Mouse (Mus musculus): ENCODE data around the gene Ubr7. TPM values are rescaled to one million over a fixed set of nuclear protein-coding genes. Genes with fewer than 3 reads are reported as not detected.

Gene Ubr7
- total RNA-seq (2021): 10 to 100 TPM; 24.4 to 25.3 TPM

- DNase-seq (ENCODE audit: low spot score): peak; percentile 94
- intact Hi-C loops (cut with DNase I): loop anchor here (2.0 kb wide), 2 partner anchors 15 to 121 kb away; partner anchors contain the start of genes Btbd7, Moap1 and Tmem251
Observed at GRCm38 (mm10) chr12:102757689-102758402, at the start of gene Ubr7, which contains the start of the genes Gm28051 and Gon7. TSS of gene Ubr7 (plus strand) at chr12:102757967. TSS of gene Gm28051 (minus strand) at chr12:102757765. TSS of gene Gon7 (minus strand) at chr12:102757803.

- intact Hi-C loops (cut with DNase I): no loop called here
Observed at GRCm38 (mm10) chr12:102708220-102708619, 49.5 kb upstream of the Ubr7 start.

GRCm38 (mm10) chr12:102709896-102710295 lies 47.9 kb upstream of the Ubr7 start:
- intact Hi-C loops (cut with DNase I): no loop called here

More at GRCm38 (mm10) chr12:102708220-102708619, 49.5 kb upstream of the Ubr7 start:
- DNase-seq (ENCODE audit: low spot score): no peak

GRCm38 (mm10) chr12:102710851-102711375 lies 46.9 kb upstream of the Ubr7 start:
- intact Hi-C loops (cut with DNase I): no loop called here
- DNase-seq (ENCODE audit: low spot score): no peak

More at GRCm38 (mm10) chr12:102709896-102710295, 47.9 kb upstream of the Ubr7 start:
- DNase-seq (ENCODE audit: low spot score): no peak

GRCm38 (mm10) chr12:102713153-102713865 lies 44.5 kb upstream of the Ubr7 start:
- no peak for DNase-seq (ENCODE audit: low spot score)
- intact Hi-C loops (cut with DNase I): no loop called here

- no peak for DNase-seq (ENCODE audit: low spot score)
- intact Hi-C loops (cut with DNase I): no loop called here
Observed at GRCm38 (mm10) chr12:102714116-102714515, 43.7 kb upstream of the Ubr7 start.

- no peak for DNase-seq (ENCODE audit: low spot score)
- intact Hi-C loops (cut with DNase I): loop anchor here (5.0 kb wide), 1 partner anchor 193 kb away; no protein-coding TSS in a partner anchor
Observed at GRCm38 (mm10) chr12:102714654-102715395, 42.9 kb upstream of the Ubr7 start.

GRCm38 (mm10) chr12:102719552-102720315 lies 38.0 kb upstream of the Ubr7 start:
- no peak for DNase-seq (ENCODE audit: low spot score)
- intact Hi-C loops (cut with DNase I): loop anchor here (5.0 kb wide), 1 partner anchor 197 kb away; no protein-coding TSS in a partner anchor

- intact Hi-C loops (cut with DNase I): no loop called here
- no peak for DNase-seq (ENCODE audit: low spot score)
Observed at GRCm38 (mm10) chr12:102722451-102722850, 35.3 kb upstream of the Ubr7 start.

- intact Hi-C loops (cut with DNase I): no loop called here
Observed at GRCm38 (mm10) chr12:102722966-102723365, 34.8 kb upstream of the Ubr7 start.

GRCm38 (mm10) chr12:102723861-102724260 lies 33.9 kb upstream of the Ubr7 start:
- no peak for DNase-seq (ENCODE audit: low spot score)
- intact Hi-C loops (cut with DNase I): no loop called here

More at GRCm38 (mm10) chr12:102722966-102723365, 34.8 kb upstream of the Ubr7 start:
- DNase-seq (ENCODE audit: low spot score): no peak

- DNase-seq (ENCODE audit: low spot score): no peak
- intact Hi-C loops (cut with DNase I): no loop called here
Observed at GRCm38 (mm10) chr12:102725146-102725545, 32.6 kb upstream of the Ubr7 start.

GRCm38 (mm10) chr12:102725761-102726175 lies 32.0 kb upstream of the Ubr7 start:
- DNase-seq (ENCODE audit: low spot score): no peak
- intact Hi-C loops (cut with DNase I): no loop called here

GRCm38 (mm10) chr12:102729855-102730797 lies 27.6 kb upstream of the Ubr7 start:
- intact Hi-C loops (cut with DNase I): no loop called here
- no peak for DNase-seq (ENCODE audit: low spot score)

GRCm38 (mm10) chr12:102730798-102731619 lies 26.8 kb upstream of the Ubr7 start:
- intact Hi-C loops (cut with DNase I): no loop called here
- DNase-seq (ENCODE audit: low spot score): no peak

GRCm38 (mm10) chr12:102733381-102733780 lies 24.4 kb upstream of the Ubr7 start:
- DNase-seq (ENCODE audit: low spot score): no peak
- intact Hi-C loops (cut with DNase I): loop anchor here (2.0 kb wide), 1 partner anchor 209 kb away; no protein-coding TSS in a partner anchor

GRCm38 (mm10) chr12:102739096-102739495 lies 18.7 kb upstream of the Ubr7 start:
- no peak for DNase-seq (ENCODE audit: low spot score)
- intact Hi-C loops (cut with DNase I): no loop called here
